Mouse (Mus musculus) fat pad, adult 2 months (tissue): ENCODE results near the gene Zfp119b.
"Not testable (repeated sequence)": the region's sequence is repeated elsewhere in the genome, so short reads cannot be mapped to it uniquely, and the experiment has no call there.

Experiments
- DNase-seq: peaks from one replicate; pipeline ENCODE4 v3.0.0-alpha.2; 2011; ENCODE audit warnings: low read depth, low spot score; ENCODE audit errors: extremely low read depth

The Zfp119b gene

DNA sequence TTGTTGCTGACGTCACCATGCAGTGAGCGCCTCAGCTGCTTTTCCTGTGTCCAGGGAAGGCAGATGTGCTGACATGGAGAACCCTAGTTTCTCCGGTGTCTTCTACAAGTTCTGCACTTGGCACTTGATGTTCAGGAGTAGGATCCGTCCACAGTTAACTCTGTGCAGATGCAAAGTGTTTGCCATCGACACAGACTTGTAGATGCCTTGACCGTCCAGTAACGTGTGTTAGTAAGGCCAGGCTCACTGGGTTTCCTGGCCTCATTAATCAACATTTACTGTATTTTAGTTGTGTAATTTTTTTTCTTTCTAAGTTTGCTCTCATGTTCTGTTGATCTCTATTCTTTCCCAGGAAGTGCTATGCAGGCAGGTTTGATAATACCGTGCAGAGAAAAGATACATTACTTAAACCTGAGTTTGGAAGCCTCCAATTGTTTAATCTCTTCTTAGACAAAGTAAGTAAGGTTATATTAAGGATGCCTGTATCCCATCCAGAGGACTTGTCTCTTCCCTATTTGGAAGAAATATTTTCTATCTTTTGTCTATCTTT is 56.8 kb downstream of the Zfp119b start:
- DNase-seq, result not testable (repeated sequence)
